Mouse (Mus musculus) brown adipose tissue, adult 24 weeks (tissue): ENCODE data around the gene Ube2o. TPM values are rescaled to one million over a fixed set of nuclear protein-coding genes. Genes with fewer than 3 reads are reported as not detected.

Source experiments
- H3K27ac ChIP-seq: fragments of 200-500 bp; replicated peaks from 2 replicates; pipeline ENCODE4 v1.5.1; 2012; ENCODE audit warnings: low read depth, mild to moderate bottlenecking, low read length
- H3K4me1 ChIP-seq: fragments of 200-500 bp; 2 replicates; pipeline ENCODE4 v1.6.1; 2012; ENCODE audit warnings: low read length, mixed read lengths; ENCODE audit not compliant: control insufficient read depth, insufficient read depth, insufficient read length
- H3K4me3 ChIP-seq: fragments of 200-500 bp; 2 replicates; pipeline ENCODE4 v1.5.1; 2012; ENCODE audit warnings: low read depth, mild to moderate bottlenecking, low read length, moderate library complexity; ENCODE audit not compliant: insufficient read depth
- polyA plus RNA-seq: library from polyadenylated mRNA; stranded (reverse); fragments of >200 nt; gene quantifications from 2 replicates; pipeline ENCODE4 v1.2.4, GENCODE M21; 2012; ENCODE audit not compliant: missing spikeins, insufficient read depth, insufficient read length

The Ube2o gene
- polyA plus RNA-seq, 1 experiment, result 7.8 TPM

DNA sequence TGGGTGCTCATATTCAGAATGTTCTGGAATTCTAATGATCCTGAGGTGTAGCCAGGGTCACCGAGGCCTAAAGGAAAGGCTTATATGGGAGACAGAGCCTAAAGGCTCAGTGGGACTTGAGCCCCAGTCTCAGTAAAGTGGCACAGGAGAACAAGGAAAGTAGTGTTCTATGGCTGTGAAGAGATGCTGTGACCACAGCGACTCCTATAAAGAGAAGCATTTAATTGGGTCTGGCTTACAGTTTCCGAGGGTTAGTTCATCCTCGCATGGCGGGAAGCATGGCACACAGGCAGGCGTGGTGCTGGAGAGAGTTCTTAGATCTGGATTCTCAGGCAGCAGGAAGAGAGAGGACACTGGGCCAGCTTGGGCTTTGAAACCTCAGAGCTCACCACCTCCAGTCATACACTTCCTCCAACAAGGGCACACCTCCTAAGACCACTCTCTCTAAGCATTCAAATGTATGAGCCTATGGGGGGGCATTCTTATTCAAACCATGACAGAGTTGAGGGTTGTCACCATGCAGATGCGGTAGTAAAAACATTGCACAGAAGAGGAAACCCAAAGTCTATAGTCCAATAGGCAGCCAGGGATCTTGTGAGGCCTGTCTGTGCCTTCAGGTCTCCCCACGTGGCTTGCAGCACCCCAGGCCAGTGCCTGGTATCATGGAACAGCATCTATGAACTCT lies 52.5 kb downstream of the Ube2o start:
- H3K4me3 ChIP-seq, result no peak overlapping the region
- no peak overlapping the region for H3K27ac ChIP-seq
- peaks cover 3% of the 10 kb centered on the region; the same call in 1 of the 2 replicates for H3K4me1 ChIP-seq

DNA sequence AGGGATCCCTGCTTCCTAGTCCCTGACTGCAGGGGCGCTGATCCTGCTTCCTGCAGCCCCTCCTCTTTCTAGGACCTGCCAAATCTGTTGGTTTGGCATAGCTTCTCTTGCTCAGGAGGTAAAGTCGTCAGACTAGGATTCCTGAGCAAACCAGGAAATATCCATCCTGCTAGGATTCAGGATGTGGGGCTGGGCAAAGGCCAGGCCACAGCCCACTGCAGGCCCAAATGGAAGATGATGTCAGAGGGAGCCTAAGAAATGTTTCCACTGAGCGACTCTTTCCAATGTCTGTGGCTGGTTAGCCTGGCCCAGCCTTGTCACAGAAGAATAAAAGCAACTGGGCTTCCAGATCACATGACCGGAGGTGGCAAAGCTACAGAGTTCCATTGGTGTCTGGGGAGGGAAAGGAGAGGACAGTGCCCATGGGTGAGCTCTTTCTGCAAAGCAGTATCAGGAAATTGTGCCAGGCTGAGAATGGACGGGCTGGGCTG lies 57.5 kb downstream of the Ube2o start:
- Histone ChIP-seq H3K4me1 (peaks cover 9% of the 10 kb centered on the region), H3K27ac (peak overlapping the region; percentile 60), H3K4me3 (no peak overlapping the region)

DNA sequence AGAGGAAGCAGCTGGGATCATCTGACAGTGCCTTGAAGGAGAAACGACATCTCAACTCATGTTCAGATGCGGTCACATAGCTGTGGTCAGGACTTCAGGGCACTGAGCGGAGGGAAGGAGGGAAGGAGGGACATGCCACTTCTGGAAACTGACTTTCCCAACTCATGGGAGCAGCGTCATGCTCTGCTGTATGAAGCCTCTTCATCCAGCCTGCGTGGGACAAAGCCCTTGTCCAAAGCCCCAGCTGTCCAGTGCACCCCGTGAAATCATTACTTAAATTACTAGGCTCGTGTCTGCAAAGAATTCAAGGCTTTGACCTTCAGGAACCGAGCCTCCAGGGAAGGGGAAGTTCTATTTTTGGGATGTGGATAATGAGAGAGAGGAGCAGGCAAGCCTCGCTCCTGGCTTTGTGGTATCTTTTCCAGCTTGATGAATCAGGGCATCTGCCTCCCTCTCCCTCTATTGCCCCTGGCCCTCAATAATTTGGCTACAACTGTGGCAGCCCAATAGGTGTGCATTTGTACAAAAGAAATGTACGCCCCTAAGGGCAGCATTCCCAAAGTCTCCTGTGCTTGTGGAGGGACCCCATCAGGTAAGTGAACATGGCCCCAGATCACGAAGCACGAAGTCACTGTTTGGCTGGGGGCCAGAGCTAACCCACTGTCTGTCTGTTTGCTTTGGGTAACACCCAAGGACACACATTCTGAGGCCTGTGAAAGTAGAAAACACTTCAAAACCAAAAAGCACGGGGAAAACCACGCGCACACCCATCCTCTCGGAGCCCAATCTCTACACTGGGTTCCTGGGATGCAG lies 58.2 kb downstream of the Ube2o start:
- Histone ChIP-seq H3K27ac (peak overlapping the region; percentile 60), H3K4me1 (peaks cover 9% of the 10 kb centered on the region), H3K4me3 (no peak overlapping the region)

DNA sequence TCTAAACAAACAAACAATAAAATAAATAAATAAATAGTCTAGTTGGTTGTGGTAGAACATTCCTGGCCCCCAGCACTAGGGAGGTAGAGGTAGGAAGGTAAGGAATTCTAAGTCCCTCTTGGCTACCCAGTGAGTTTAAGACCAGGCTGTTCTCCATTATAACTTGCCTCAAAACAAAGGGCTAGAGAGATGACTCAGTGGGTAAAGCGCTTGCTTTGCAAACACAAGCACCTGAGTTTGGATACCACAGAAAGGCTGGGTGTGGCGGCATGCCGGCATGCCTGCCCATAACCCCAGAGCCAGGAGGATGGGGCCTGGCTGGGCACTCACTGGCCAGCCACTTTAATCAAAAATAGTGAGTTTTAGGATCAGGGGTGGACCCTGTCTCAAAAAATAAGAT lies 59.2 kb downstream of the Ube2o start:
- Histone ChIP-seq H3K27ac (no peak overlapping the region), H3K4me3 (no peak overlapping the region), H3K4me1 (peaks cover 9% of the 10 kb centered on the region)

DNA sequence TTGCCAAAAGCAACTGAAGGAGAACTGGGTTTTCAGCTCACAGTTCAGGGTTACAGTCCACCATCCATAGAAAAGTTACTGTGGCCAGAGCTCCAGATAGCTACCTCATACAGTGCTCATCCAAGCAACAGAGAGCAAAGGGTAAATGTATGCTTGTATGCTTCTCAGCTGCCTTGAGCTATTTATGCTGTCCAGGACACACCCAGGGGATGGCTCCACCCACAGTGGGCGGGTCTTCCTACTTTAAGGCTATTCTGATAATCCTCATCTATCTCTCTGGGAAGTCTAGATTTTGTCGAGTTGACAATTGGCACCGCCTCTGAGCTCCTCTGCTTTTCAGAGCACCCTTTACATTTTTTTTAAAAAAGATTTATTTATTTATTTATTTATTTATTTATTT lies 60.1 kb downstream of the Ube2o start:
- H3K27ac ChIP-seq, result no peak overlapping the region
- no peak overlapping the region for H3K4me3 ChIP-seq
- peaks cover 9% of the 10 kb centered on the region for H3K4me1 ChIP-seq

DNA sequence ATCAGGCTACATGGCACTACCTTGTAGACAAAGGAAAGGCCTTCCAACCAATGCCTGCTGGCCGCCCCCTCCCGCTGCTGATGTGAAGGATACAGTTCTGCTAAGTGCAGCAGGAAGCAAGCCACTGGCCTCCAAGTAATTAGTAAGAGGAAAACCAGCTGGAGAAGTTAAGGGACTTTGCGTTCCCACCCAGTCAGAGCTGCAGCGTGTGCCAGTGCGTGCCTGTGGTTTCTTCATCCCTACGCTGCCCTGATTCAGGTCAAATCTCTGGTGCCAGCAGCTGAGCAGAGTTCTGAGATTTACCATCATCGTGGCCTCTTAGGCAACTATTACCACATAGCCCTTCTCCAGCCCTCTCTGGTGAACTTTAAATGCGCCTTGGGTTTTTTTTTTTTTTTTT lies 62.8 kb downstream of the Ube2o start:
- Histone ChIP-seq H3K4me3 (no peak overlapping the region), H3K4me1 (peaks cover 8% of the 10 kb centered on the region), H3K27ac (no peak overlapping the region)

DNA sequence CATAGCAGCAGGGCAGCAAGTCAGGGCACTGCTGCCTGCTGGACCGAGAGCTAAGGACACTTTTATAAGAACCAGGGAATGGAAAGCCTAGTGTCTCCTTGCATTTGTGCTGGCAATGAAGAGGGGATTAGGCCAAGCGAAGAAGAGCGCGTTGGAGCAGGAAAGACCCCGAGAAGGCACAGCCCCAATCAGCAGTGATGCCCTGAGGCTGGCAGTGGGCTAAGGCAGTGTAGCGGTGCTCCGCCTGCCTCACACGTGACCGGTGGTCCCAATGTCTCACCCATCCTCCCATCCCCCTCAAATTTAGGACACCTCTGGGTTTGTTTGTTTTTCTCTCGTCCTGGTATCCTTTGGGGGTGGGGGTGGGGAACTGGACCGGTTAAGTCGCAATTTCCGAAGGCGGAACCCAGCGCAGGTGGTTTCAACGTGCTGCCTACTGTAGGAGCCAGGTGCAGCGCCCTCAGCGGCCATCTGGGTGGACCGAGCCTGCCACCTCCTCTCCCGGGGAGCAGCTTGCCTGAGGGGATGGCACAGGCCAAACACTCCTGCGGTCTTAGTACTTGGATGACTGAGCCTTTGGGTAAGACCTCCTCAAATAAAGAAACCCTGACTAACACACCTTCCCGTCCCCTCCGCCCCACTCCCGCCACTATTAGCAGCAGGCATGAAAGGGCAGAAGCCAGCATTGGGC lies 65.8 kb downstream of the Ube2o start:
- Histone ChIP-seq H3K27ac (no peak overlapping the region), H3K4me1 (no peaks in the 10 kb centered on the region), H3K4me3 (no peak overlapping the region)

DNA sequence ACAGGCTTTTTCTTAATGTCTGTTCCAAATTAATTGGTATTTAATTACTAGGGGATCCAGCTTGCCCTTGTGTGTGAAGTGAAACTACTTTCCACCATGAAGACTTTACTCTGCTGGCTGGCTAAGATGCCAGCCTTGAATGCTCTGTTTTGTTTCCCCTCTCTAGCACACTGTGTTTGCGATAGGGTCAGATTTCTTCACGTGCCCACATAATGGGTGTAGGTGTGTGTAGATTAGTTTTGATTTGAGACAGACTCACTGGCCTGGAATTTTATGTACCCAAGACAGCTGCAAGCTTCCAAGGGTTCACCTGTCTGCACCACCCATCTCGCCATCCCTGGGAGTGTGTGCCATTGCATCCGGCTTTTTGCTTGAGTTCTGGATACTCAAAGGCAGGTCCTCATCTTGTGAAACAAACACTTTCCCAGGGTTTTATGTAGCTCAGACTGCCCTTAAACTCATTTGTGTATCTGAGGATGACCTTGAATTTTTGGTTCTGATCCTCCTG lies 67.7 kb downstream of the Ube2o start:
- Histone ChIP-seq H3K27ac (no peak overlapping the region), H3K4me1 (no peaks in the 10 kb centered on the region), H3K4me3 (no peak overlapping the region)

DNA sequence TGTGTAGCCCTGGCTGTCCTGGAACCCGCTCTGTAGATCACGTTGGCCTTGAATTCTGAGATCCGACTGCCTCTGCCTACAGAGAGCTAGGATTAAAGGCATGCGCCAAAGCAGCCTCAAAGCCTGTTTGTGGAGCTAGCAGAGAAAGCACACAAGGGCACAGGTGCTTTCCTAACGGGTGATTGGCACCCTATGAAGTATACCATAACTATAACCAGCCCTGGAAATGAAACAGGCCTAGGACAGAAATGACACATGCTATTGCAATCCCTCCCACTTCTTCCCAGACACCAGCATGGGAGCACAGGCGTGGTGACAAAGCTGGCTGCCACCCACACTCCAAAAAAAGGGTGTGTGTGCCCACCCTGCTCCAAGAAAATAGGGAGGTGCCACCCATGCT lies 68.3 kb downstream of the Ube2o start:
- Histone ChIP-seq H3K4me1 (no peaks in the 10 kb centered on the region), H3K27ac (no peak overlapping the region), H3K4me3 (no peak overlapping the region)

DNA sequence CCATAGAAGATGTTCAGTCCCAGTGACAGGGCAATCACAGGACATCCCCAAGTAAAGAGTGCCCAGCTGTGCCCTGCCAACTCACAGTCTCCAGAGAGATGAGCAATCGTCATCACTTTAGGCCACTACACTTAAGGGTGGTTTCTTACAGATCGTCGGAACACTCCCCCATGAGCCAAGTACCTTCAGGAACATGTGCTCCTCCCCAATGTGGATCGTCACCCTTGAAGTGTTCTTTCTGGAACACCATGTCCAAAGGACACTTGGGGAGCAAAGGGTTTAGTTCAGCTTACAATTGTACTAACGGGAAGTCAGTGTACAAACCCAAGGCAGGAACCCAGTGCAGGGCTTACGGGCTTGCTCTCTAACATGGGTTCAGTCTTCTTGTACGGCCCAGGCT lies 69.1 kb downstream of the Ube2o start:
- Histone ChIP-seq H3K27ac (no peak overlapping the region), H3K4me1 (no peaks in the 10 kb centered on the region), H3K4me3 (no peak overlapping the region)

DNA sequence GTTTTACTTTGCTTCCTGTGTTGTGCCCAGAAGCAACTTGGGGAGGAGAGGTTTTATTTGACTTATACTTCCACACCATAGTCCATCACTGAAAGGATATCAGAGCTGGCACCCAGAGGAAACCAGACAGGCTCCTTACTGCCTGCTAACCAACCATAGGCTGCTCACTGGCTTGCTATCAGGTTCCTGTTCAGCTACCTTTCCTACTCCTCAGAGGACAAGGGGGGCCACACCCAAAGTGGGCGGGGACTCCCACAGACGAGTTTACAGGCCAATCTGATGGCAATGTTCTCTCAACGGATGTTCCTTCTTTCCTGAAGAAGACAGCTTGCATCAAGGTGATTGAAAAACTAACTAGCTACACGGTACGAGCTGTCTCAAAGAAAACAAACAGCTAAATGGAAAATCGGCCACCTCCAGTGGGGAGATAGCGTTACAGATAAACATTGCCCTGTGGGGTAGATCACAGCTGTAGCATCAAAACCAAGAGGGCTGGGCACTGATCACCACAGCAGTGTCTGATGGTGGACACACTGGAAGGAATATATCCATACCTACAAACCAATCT lies 69.9 kb downstream of the Ube2o start:
- Histone ChIP-seq H3K4me3 (no peak overlapping the region), H3K27ac (no peak overlapping the region), H3K4me1 (no peaks in the 10 kb centered on the region)

DNA sequence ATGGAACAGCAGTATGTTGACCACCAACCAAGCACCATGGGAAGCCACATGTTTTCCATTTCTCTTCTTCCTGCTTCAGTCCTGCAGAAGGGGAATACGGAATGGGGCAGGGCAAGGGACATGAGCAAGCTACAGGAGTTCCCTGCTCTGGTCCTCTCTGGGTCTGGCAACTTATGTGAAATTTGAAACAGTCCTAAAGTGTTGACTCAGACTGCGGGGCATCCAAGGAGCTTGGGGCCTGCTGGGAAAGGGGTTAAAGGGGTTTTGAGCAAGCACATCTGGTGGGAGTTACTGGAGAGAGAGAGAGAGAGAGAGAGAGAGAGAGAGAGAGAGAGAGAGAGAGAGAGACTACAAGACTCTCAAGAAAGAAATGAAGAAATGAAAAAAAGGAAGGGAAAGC lies 72.6 kb downstream of the Ube2o start:
- Histone ChIP-seq H3K4me3 (no peak overlapping the region), H3K4me1 (no peaks in the 10 kb centered on the region), H3K27ac (no peak overlapping the region)

DNA sequence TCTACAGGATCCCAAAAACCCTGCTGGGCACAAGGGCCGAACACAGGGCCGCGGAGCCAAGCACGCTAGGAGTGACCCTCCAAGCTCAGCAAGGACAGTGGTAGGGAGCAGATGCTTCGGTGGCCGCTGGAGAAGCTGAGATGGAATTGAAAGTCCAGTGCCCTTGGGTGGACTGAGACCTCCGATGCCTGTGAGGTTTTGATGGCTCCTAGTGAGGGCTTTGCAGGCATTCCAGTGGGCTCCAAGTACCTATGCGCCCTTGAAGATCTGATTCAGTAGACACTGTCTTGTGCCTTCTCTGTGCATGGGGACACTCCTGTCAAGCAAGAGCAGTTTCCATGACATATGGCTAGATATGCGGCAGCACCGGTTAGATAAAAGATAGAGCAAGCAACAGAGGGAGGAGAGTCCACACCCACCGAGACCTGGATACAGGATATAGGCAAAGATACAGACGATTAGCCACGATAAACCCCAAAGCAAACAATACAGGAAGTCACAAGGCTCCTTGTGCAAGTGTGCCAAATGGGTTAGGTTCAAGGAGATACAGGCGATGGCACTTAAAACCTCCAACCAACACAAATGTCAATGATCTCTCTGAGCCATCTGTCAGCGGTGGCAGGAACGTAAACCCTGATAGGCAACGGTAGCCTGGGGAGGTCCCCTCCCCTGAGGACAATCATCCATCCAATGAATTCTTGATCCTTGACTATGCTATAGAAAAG lies 74.9 kb downstream of the Ube2o start:
- H3K27ac ChIP-seq, result no peak overlapping the region
- no peaks in the 10 kb centered on the region for H3K4me1 ChIP-seq
- no peak overlapping the region for H3K4me3 ChIP-seq

DNA sequence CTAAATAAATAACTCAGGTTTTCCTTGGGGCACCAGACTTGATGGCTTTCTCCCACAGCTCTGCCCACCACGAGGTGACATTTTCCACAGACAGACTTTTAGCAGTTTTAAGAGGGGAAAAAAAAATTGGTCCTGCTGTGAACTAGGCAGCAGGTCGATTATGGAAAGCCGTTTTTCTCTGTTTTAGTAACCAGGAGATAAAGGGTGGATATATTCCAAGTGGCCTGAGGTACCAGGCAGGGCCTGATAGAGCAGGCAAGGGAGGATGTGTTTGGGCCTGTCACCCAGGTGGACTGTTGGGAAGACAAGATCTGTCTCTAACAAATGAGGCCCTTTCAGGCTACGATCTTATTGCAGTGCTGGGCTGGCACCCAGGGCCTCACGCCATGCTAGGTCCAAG lies 75.7 kb downstream of the Ube2o start:
- H3K4me3 ChIP-seq, result no peak overlapping the region
- no peaks in the 10 kb centered on the region for H3K4me1 ChIP-seq
- no peak overlapping the region for H3K27ac ChIP-seq
